Mouse (Mus musculus) kidney, adult 11 months (tissue): ENCODE data around the gene Pnmal2.
A peak's percentile ranks its signal among the peaks of the same experiment; 100 is the strongest.

Source experiments
- DNase-seq: peaks from one replicate; pipeline ENCODE4 v3.0.0; 2022

Gene Pnmal2

GRCm38 (mm10) chr7:16944061-16944807, at the start of gene Pnmal2:
TSS of gene Pnmal2 (plus strand) at chr7:16944682.
- DNase-seq: peak; percentile 78

GRCm38 (mm10) chr7:16895000-16895399, 49.5 kb upstream of the Pnmal2 start:
- DNase-seq: peak; percentile 59

- no peak for DNase-seq
These were observed 49.0 kb upstream of the Pnmal2 start for GRCm38 (mm10) chr7:16895511-16895910.

- no peak for DNase-seq
These were observed 44.0 kb upstream of the Pnmal2 start for GRCm38 (mm10) chr7:16900526-16900925.

GRCm38 (mm10) chr7:16903439-16903955, 41.0 kb upstream of the Pnmal2 start:
- no peak for DNase-seq

- DNase-seq: no peak
These were observed 40.3 kb upstream of the Pnmal2 start for GRCm38 (mm10) chr7:16904120-16904675.

GRCm38 (mm10) chr7:16905491-16906021, 38.9 kb upstream of the Pnmal2 start:
- no peak for DNase-seq

- DNase-seq: no peak
These were observed 38.2 kb upstream of the Pnmal2 start, which contains the start of gene Ptgir for GRCm38 (mm10) chr7:16906281-16906680. TSS of gene Ptgir (plus strand) at chr7:16906490.

GRCm38 (mm10) chr7:16906889-16907559, 37.5 kb upstream of the Pnmal2 start:
- DNase-seq: no peak

GRCm38 (mm10) chr7:16907842-16908241, 36.6 kb upstream of the Pnmal2 start:
- DNase-seq: no peak

GRCm38 (mm10) chr7:16908367-16908766, 36.1 kb upstream of the Pnmal2 start:
- no peak for DNase-seq

GRCm38 (mm10) chr7:16908859-16909258, 35.6 kb upstream of the Pnmal2 start:
- DNase-seq: no peak

GRCm38 (mm10) chr7:16909909-16910308, 34.6 kb upstream of the Pnmal2 start:
- no peak for DNase-seq

- no peak for DNase-seq
These were observed 32.6 kb upstream of the Pnmal2 start for GRCm38 (mm10) chr7:16911904-16912303.

- no peak for DNase-seq
These were observed 32.1 kb upstream of the Pnmal2 start for GRCm38 (mm10) chr7:16912360-16912759.

- DNase-seq: peak; percentile 65
These were observed 30.6 kb upstream of the Pnmal2 start for GRCm38 (mm10) chr7:16913806-16914452.

GRCm38 (mm10) chr7:16914453-16915343, 29.8 kb upstream of the Pnmal2 start:
- DNase-seq: no peak

GRCm38 (mm10) chr7:16915461-16916340, 28.8 kb upstream of the Pnmal2 start:
- DNase-seq: no peak

- no peak for DNase-seq
These were observed 27.9 kb upstream of the Pnmal2 start for GRCm38 (mm10) chr7:16916342-16917265.

- no peak for DNase-seq
These were observed 27.0 kb upstream of the Pnmal2 start for GRCm38 (mm10) chr7:16917447-16917846.
